Mouse (Mus musculus) CH12.LX (cell line): ENCODE measurements around the gene Spa17. TPM values are rescaled to one million over a fixed set of nuclear protein-coding genes. Genes with fewer than 3 reads are reported as not detected.

ENCODE experiments used
- DNase-seq: peaks from one replicate; pipeline ENCODE4 v3.0.0-alpha.2; 2013; ENCODE audit errors: extremely low read depth
- H3K27ac ChIP-seq: 2 replicates; pipeline ENCODE4 v1.5.1; 2012; ENCODE audit warnings: low read depth, mild to moderate bottlenecking, control low read depth, moderate library complexity; ENCODE audit not compliant: insufficient read depth
- H3K27me3 ChIP-seq: replicated peaks from 2 replicates; pipeline ENCODE3; 2012; ENCODE audit warnings: inconsistent platforms
- H3K36me3 ChIP-seq, 2 experiments: replicated peaks in 1 of 2; 2 replicates each; pipeline versions ENCODE3 to v1.6.1; 2012; ENCODE audit warnings: inconsistent platforms in 1 of 2, low read length in 1 of 2, mild to moderate bottlenecking in 1 of 2, mixed read lengths in 1 of 2, moderate library complexity in 1 of 2; ENCODE audit not compliant: control insufficient read depth in 1 of 2, insufficient read depth in 1 of 2
- H3K4me1 ChIP-seq, 2 experiments: 2 replicates each; pipeline ENCODE4 v1.6.1; 2012; ENCODE audit warnings: inconsistent platforms in 1 of 2, moderate library complexity in 1 of 2; ENCODE audit not compliant: insufficient read depth in 2 of 2, control insufficient read depth in 1 of 2
- H3K4me2 ChIP-seq: 2 replicates; pipeline ENCODE4 v1.6.1; 2012; ENCODE audit warnings: low read depth, mild to moderate bottlenecking, control low read depth; ENCODE audit not compliant: poor library complexity, insufficient read depth, severe bottlenecking
- H3K4me3 ChIP-seq, 3 experiments: fragments of 150-350 bp in 1 of 3; sonication (generic) in 1 of 3; replicated peaks in 1 of 3; 2 replicates each; pipeline versions ENCODE3 to v1.5.1; 2011 to 2012; ENCODE audit warnings: low read depth in 2 of 3, low read length in 2 of 3, mild to moderate bottlenecking in 2 of 3, moderate library complexity in 2 of 3, control low read depth in 1 of 3, improper control_type of control experiment in 1 of 3, inconsistent platforms in 1 of 3, mixed read lengths in 1 of 3; ENCODE audit not compliant: poor library complexity in 1 of 3
- H3K79me2 ChIP-seq: replicated peaks from 2 replicates; pipeline ENCODE4 v1.6.1; 2012; ENCODE audit warnings: mild to moderate bottlenecking, moderate library complexity; ENCODE audit not compliant: control insufficient read depth, poor library complexity, insufficient read depth, severe bottlenecking; ENCODE audit errors: extremely low read depth
- H3K9ac ChIP-seq: 2 replicates; pipeline ENCODE4 v1.6.1; 2012; ENCODE audit warnings: low read depth, mild to moderate bottlenecking, control low read depth, moderate library complexity; ENCODE audit not compliant: insufficient read depth
- H3K9me3 ChIP-seq: replicated peaks from 2 replicates; pipeline ENCODE3; 2012; ENCODE audit warnings: low read length, inconsistent platforms, mixed read lengths
- CHD1 ChIP-seq: IDR thresholded peaks from 2 replicates; pipeline ENCODE4 v1.6.1; 2012; ENCODE audit warnings: low read depth, low read length, improper control_type of control experiment, inconsistent platforms
- ETS1 ChIP-seq: conservative IDR thresholded peaks from 2 replicates; pipeline ENCODE4 v1.6.1; 2012; ENCODE audit warnings: low read depth, mild to moderate bottlenecking, inconsistent platforms, low read length, improper control_type of control experiment, moderate library complexity
- JUN ChIP-seq: IDR thresholded peaks from 2 replicates; pipeline ENCODE4 v1.6.1; 2011; ENCODE audit warnings: low read depth, mild to moderate bottlenecking, low read length, improper control_type of control experiment, moderate library complexity; ENCODE audit not compliant: insufficient read depth
- JUND ChIP-seq: conservative IDR thresholded peaks from 2 replicates; pipeline ENCODE4 v1.6.1; 2011; ENCODE audit warnings: low read depth, low read length, improper control_type of control experiment
- KAT2A ChIP-seq: IDR thresholded peaks from 2 replicates; pipeline ENCODE4 v1.6.1; 2012; ENCODE audit warnings: low read length, improper control_type of control experiment, inconsistent platforms; ENCODE audit not compliant: insufficient replicate concordance
- MAFK ChIP-seq: IDR thresholded peaks from 2 replicates; pipeline ENCODE4 v1.6.1; 2011; ENCODE audit warnings: low read length, improper control_type of control experiment; ENCODE audit not compliant: insufficient replicate concordance
- MAZ ChIP-seq: IDR thresholded peaks from 2 replicates; pipeline ENCODE4 v1.6.1; 2012; ENCODE audit warnings: low read depth, mild to moderate bottlenecking, inconsistent platforms, low read length, improper control_type of control experiment, moderate library complexity
- MEF2A ChIP-seq: IDR thresholded peaks from 2 replicates; pipeline ENCODE4 v1.6.1; 2014; ENCODE audit warnings: low read depth, mild to moderate bottlenecking, inconsistent platforms, low read length, improper control_type of control experiment, borderline replicate concordance
- MXI1 ChIP-seq: IDR thresholded peaks from 2 replicates; pipeline ENCODE4 v1.6.1; 2011; ENCODE audit warnings: mild to moderate bottlenecking, low read depth, low read length, improper control_type of control experiment
- MYC ChIP-seq: IDR thresholded peaks from 2 replicates; pipeline ENCODE4 v1.6.1; 2011; ENCODE audit warnings: low read depth, mild to moderate bottlenecking, improper control_type of control experiment, low read length
- NRF1 ChIP-seq: IDR thresholded peaks from 2 replicates; pipeline ENCODE4 v1.6.1; 2014; ENCODE audit warnings: low read depth, mild to moderate bottlenecking, inconsistent platforms, low read length, improper control_type of control experiment, moderate library complexity
- PAX5 ChIP-seq: IDR thresholded peaks from 2 replicates; pipeline ENCODE4 v1.6.1; 2012; ENCODE audit warnings: low read length, inconsistent platforms, mixed read lengths
- POLR2A ChIP-seq: IDR thresholded peaks from 2 replicates; pipeline ENCODE4 v1.6.1; 2011; ENCODE audit warnings: low read depth, mild to moderate bottlenecking, improper control_type of control experiment, low read length
- POLR2AphosphoS2 ChIP-seq: IDR thresholded peaks from 2 replicates; pipeline ENCODE4 v1.6.1; 2011; ENCODE audit warnings: low read depth, low read length, improper control_type of control experiment
- RCOR1 ChIP-seq: conservative IDR thresholded peaks from 2 replicates; pipeline ENCODE4 v1.6.1; 2012; ENCODE audit warnings: low read depth, mild to moderate bottlenecking, inconsistent platforms, low read length, improper control_type of control experiment
- TCF12 ChIP-seq: IDR thresholded peaks from 2 replicates; pipeline ENCODE4 v1.6.1; 2014; ENCODE audit warnings: low read depth, mild to moderate bottlenecking, inconsistent platforms, low read length, improper control_type of control experiment
- USF1 ChIP-seq: IDR thresholded peaks from 2 replicates; pipeline ENCODE4 v1.6.1; 2014; ENCODE audit warnings: low read depth, mild to moderate bottlenecking, inconsistent platforms, low read length, improper control_type of control experiment
- ZKSCAN1 ChIP-seq: IDR thresholded peaks from 2 replicates; pipeline ENCODE4 v1.6.1; 2012; ENCODE audit warnings: low read depth, inconsistent platforms, low read length, improper control_type of control experiment, borderline replicate concordance
- dilution Hi-C: fragments of 300-500 bp; cut with MboI; formaldehyde crosslinking; loops from 2 replicates; pipeline ENCODE4 v1.14.3; 2020; ENCODE audit warnings: low sequenced_read_pairs; ENCODE audit not compliant: extremely low pct_unique_long_range_greater_than_20kb, extremely low pct_ligation_motif_present
- in situ Hi-C: fragments of 300-500 bp; cut with MboI; formaldehyde crosslinking; loops from 3 replicates; pipeline ENCODE4 v1.14.3; 2019; ENCODE audit warnings: low sequenced_read_pairs, low pct_ligation_motif_present, low pct_unique_long_range_greater_than_20kb, mixed read lengths
- polyA plus RNA-seq: library from polyadenylated mRNA; unstranded; fragments of >175 nt; gene quantifications from 2 replicates; pipeline ENCODE4 v1.2.1, GENCODE M21; 2012; ENCODE audit warnings: low read depth; ENCODE audit not compliant: insufficient read length
- total RNA-seq, 2 experiments: library from RNA; depleted of rRNA; stranded (reverse); fragments of 300-350 nt in 1 of 2; fragments of >200 nt in 1 of 2; gene quantifications; 2 replicates each; pipeline ENCODE4 v1.2.3; 2012 to 2014

The Spa17 gene
- total and polyA plus RNA-seq, 3 experiments = 0.47 to 3.2 (median 1.4) TPM

GRCm38 (mm10) chr9:37568605-37569214 is 44.8 kb downstream of the Spa17 start:
- dilution Hi-C loops = no loop called here
- in situ Hi-C loops = no loop called here
- Histone ChIP-seq H3K79me2 (no peaks in the 10 kb centered on the region), H3K4me3 (no peak overlapping the region), H3K4me2 (no peak overlapping the region), H3K9me3 (no peaks in the 10 kb centered on the region), H3K9ac (no peak overlapping the region), H3K36me3 (no peaks in the 10 kb centered on the region), H3K27me3 (no peaks in the 10 kb centered on the region), H3K27ac (no peak overlapping the region), H3K4me1 (peaks cover 0 to 12% of the 10 kb centered on the region in 2 experiments; a peak in 2 of 4 replicates)
- TF ChIP-seq KAT2A (no peak), JUN (no peak), USF1 (no peak), TCF12 (no peak), MYC (no peak), ETS1 (no peak), NRF1 (no peak)
- no peak for DNase-seq

GRCm38 (mm10) chr9:37567892-37568604 is 45.5 kb downstream of the Spa17 start:
- H3K27ac ChIP-seq = no peak overlapping the region
- 0 out of 2 replicates have a peak overlapping the region, but pooled peaks have one; percentile 11 for H3K4me2 ChIP-seq
- H3K27me3 ChIP-seq = no peaks in the 10 kb centered on the region

More at GRCm38 (mm10) chr9:37567892-37568604, 45.5 kb downstream of the Spa17 start:
- Histone ChIP-seq H3K9ac (no peak overlapping the region), H3K79me2 (no peaks in the 10 kb centered on the region), H3K9me3 (no peaks in the 10 kb centered on the region), H3K36me3 (no peaks in the 10 kb centered on the region), H3K4me3 (no peak overlapping the region), H3K4me1 (peaks cover 0 to 12% of the 10 kb centered on the region in 2 experiments; a peak in 2 of 4 replicates)
- no peak for DNase-seq
- TF ChIP-seq POLR2A = no peak
- no peak for TF ChIP-seq MAFK
- no peak for TF ChIP-seq USF1
- TF ChIP-seq MEF2A = no peak
- no peak for TF ChIP-seq ZKSCAN1
- TF ChIP-seq JUND = no peak
- no peak for TF ChIP-seq JUN
- TF ChIP-seq MXI1 = no peak
- TF ChIP-seq TCF12 = no peak
- TF ChIP-seq MAZ = no peak
- no peak for TF ChIP-seq PAX5
- no peak for TF ChIP-seq RCOR1
- TF ChIP-seq POLR2AphosphoS2 = no peak
- no peak for TF ChIP-seq CHD1
- dilution Hi-C loops (no loop called here), in situ Hi-C loops (no loop called here)
